Mouse (Mus musculus) liver, embryonic 14.5 days (tissue): ENCODE results near the gene Acp5. TPM values are rescaled to one million over a fixed set of nuclear protein-coding genes. Genes with fewer than 3 reads are reported as not detected.

Experiments used
- ATAC-seq: fragments of 200-750 bp; cut with Nextera tagmentation; 2 replicates; pipeline ENCODE4 v1.8.0; 2017; ENCODE audit warnings: moderate number of reproducible peaks, mild to moderate bottlenecking, moderate library complexity; ENCODE audit not compliant: insufficient read depth
- DNase-seq, 3 experiments: peaks; one replicate each; pipeline ENCODE4 v3.0.0-alpha.2; 2012 to 2013; ENCODE audit warnings: low read depth in 3 of 3, low spot score in 3 of 3
- H3K27ac ChIP-seq: fragments of 300-500 bp; sonication (generic); 2 replicates; pipeline ENCODE4 v1.5.1; 2014; ENCODE audit warnings: moderate library complexity, mild to moderate bottlenecking, control low read depth, inconsistent platforms
- H3K27me3 ChIP-seq: fragments of 300-500 bp; sonication (generic); 2 replicates; pipeline ENCODE4 v1.6.1; 2014; ENCODE audit warnings: mild to moderate bottlenecking, low read length, moderate library complexity; ENCODE audit not compliant: control insufficient read depth, insufficient read depth
- H3K36me3 ChIP-seq: fragments of 300-500 bp; sonication (generic); replicated peaks from 2 replicates; pipeline ENCODE4 v1.6.1; 2014; ENCODE audit warnings: low read depth; ENCODE audit not compliant: control insufficient read depth, insufficient read depth
- H3K4me1 ChIP-seq, 2 experiments: fragments of 200-500 bp in 1 of 2; fragments of 300-500 bp in 1 of 2; sonication (generic) in 1 of 2; replicated peaks; 2 replicates each; pipeline ENCODE4 v1.6.1; 2012 to 2014; ENCODE audit warnings: antibody characterized with exemption in 1 of 2, inconsistent platforms in 1 of 2, low read length in 1 of 2; ENCODE audit not compliant: control insufficient read depth in 2 of 2, insufficient read depth in 2 of 2
- H3K4me2 ChIP-seq: fragments of 300-500 bp; sonication (generic); 2 replicates; pipeline ENCODE4 v1.6.1; 2014; ENCODE audit warnings: low read depth, mild to moderate bottlenecking, control low read depth, moderate library complexity
- H3K4me3 ChIP-seq, 2 experiments: fragments of 200-500 bp in 1 of 2; fragments of 300-500 bp in 1 of 2; sonication (generic) in 1 of 2; 2 replicates each; pipeline ENCODE4 v1.5.1; 2012 to 2014; ENCODE audit warnings: low read depth in 2 of 2, low read length in 2 of 2, mild to moderate bottlenecking in 2 of 2, control low read depth in 1 of 2, inconsistent platforms in 1 of 2, moderate library complexity in 1 of 2; ENCODE audit not compliant: insufficient read depth in 1 of 2
- H3K9ac ChIP-seq: fragments of 300-500 bp; sonication (generic); replicated peaks from 2 replicates; pipeline ENCODE4 v1.6.1; 2014; ENCODE audit warnings: mild to moderate bottlenecking, control low read depth, moderate library complexity
- H3K9me3 ChIP-seq: fragments of 300-500 bp; sonication (generic); 2 replicates; pipeline ENCODE4 v1.6.1; 2016; ENCODE audit warnings: low read length, mixed read lengths; ENCODE audit not compliant: control insufficient read depth
- CTCF ChIP-seq: IDR thresholded peaks from 2 replicates; pipeline ENCODE4 v1.5.1; 2016; ENCODE audit warnings: antibody characterized with exemption, low read depth, control low read depth
- EP300 ChIP-seq: IDR thresholded peaks from 2 replicates; pipeline ENCODE4 v1.6.1; 2016; ENCODE audit warnings: antibody characterized with exemption, low read depth
- WGBS: fragments of 180-500 bp; shearing (Covaris S2); extraction: QIAGEN DNeasy Blood & Tissue Kit; methylation state at CpG from one replicate; pipeline ENCODE4 v1.1.7; 2014; ENCODE audit not compliant: insufficient replicate concordance; 5-methylcytosine and 5-hydroxymethylcytosine counted together
- polyA plus RNA-seq, 2 experiments: library from polyadenylated mRNA; depleted of rRNA in 1 of 2; stranded (reverse) in 1 of 2; unstranded in 1 of 2; fragments of >200 nt; fragmentation: Nextera tagmentation in 1 of 2; extraction: Ambion mirVana in 1 of 2; gene quantifications; 2 replicates each; pipeline versions ENCODE4 v1.2.1 to v1.2.3; 2012 to 2014

The Acp5 gene
- polyA plus RNA-seq, 2 experiments: 181 to 195 TPM

GRCm38 (mm10) chr9:22165964-22166363 lies 30.5 kb upstream of the Acp5 start:
- no peak overlapping the region for H3K27ac ChIP-seq
- no peak overlapping the region for H3K9ac ChIP-seq
- 38% methylated on average over 6 of the region's 6 CpGs for WGBS
- TF ChIP-seq EP300 (no peak), CTCF (no peak)
- no peak overlapping the region for H3K4me2 ChIP-seq
- no peaks in the 10 kb centered on the region for H3K4me1 ChIP-seq
- ATAC-seq (no peak), DNase-seq (no peak)
- no peaks in the 10 kb centered on the region for H3K36me3 ChIP-seq
- no peaks in the 10 kb centered on the region; the same call in 1 of the 2 replicates for H3K9me3 ChIP-seq
- H3K27me3 ChIP-seq: no peaks in the 10 kb centered on the region; the same call in 1 of the 2 replicates
- H3K4me3 ChIP-seq: no peak overlapping the region

GRCm38 (mm10) chr9:22164711-22165668 lies 29.5 kb upstream of the Acp5 start:
- Histone ChIP-seq H3K4me2 (peak overlapping the region; percentile 67), H3K4me3 (peak overlapping the region; percentile 26 to 43), H3K27ac (no peak overlapping the region), H3K4me1 (no peaks in the 10 kb centered on the region), H3K9me3 (no peaks in the 10 kb centered on the region; the same call in 1 of the 2 replicates), H3K27me3 (no peaks in the 10 kb centered on the region; the same call in 1 of the 2 replicates), H3K36me3 (no peaks in the 10 kb centered on the region), H3K9ac (no peak overlapping the region)
- DNase-seq (no peak), ATAC-seq (peak; percentile 47; the same call in 1 of the 2 replicates)
- TF ChIP-seq EP300: no peak
- no peak for TF ChIP-seq CTCF
- WGBS: 2% methylated on average over 53 of the region's 54 CpGs

DNA sequence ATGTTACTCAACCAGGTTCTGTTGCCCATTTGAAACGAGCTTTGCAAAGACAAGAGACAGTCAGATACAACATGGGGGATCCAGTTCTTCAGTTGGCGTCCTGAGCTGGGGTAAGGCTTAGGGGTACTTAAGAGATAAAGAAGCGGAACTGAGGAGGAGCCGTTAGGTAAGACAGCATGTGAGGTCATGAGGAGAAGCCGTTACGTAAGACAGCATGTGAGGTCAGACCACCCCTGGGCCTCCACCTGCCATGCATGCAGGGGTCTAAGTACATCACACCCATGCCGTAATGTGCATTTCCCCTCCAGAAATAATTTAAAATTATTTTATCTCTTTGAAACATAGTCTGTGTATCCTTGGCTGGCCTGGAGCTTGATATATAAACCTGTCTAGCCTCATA lies 27.4 kb upstream of the Acp5 start:
- no peaks in the 10 kb centered on the region; the same call in 1 of the 2 replicates for H3K9me3 ChIP-seq
- no peak for ATAC-seq
- 71% methylated on average over 7 of the region's 7 CpGs for WGBS
- no peaks in the 10 kb centered on the region for H3K36me3 ChIP-seq
- DNase-seq: no peak
- TF ChIP-seq EP300: no peak
- TF ChIP-seq CTCF: no peak
- no peaks in the 10 kb centered on the region; the same call in 1 of the 2 replicates for H3K27me3 ChIP-seq
- no peak overlapping the region for H3K9ac ChIP-seq
- H3K4me1 ChIP-seq: no peaks in the 10 kb centered on the region
- H3K4me2 ChIP-seq: no peak overlapping the region
- H3K4me3 ChIP-seq: no peak overlapping the region
- no peak overlapping the region for H3K27ac ChIP-seq

DNA sequence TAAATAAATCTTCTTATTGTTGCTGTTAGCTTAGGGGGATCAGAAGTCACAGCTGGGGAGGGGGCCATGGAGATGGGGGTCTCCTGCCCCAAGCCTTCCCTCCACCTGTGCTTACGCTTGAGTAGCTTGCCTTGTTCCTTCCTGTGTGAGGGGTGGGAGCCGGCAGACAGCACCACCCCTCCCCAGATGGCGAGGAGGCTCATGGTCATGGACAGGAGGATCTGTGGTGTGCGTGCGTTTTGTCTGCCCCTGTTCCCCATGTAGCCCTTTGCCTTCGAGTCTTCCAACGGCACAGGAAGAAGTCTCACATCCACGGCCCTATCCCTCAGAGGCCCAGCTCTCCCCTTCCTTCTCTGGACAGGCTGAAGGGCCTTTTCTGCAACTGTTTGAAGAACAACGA lies 26.8 kb upstream of the Acp5 start:
- no peak overlapping the region for H3K9ac ChIP-seq
- no peaks in the 10 kb centered on the region for H3K36me3 ChIP-seq
- no peak overlapping the region for H3K4me2 ChIP-seq
- TF ChIP-seq CTCF: no peak
- TF ChIP-seq EP300: no peak
- H3K27me3 ChIP-seq: no peaks in the 10 kb centered on the region; the same call in 1 of the 2 replicates
- 63% methylated on average over 9 of the region's 9 CpGs for WGBS
- no peak overlapping the region for H3K4me3 ChIP-seq
- H3K9me3 ChIP-seq: no peaks in the 10 kb centered on the region; the same call in 1 of the 2 replicates
- no peak overlapping the region for H3K27ac ChIP-seq
- DNase-seq (no peak), ATAC-seq (no peak)
- peaks cover 4% of the 10 kb centered on the region in 2 experiments; a peak in 3 of 4 replicates for H3K4me1 ChIP-seq

GRCm38 (mm10) chr9:22161299-22161698 lies 25.8 kb upstream of the Acp5 start:
- ATAC-seq: no peak
- Histone ChIP-seq H3K4me1 (peaks cover 4 to 6% of the 10 kb centered on the region in 2 experiments; a peak in 3 of 4 replicates), H3K4me3 (no peak overlapping the region), H3K36me3 (no peaks in the 10 kb centered on the region), H3K4me2 (no peak overlapping the region), H3K27ac (no peak overlapping the region), H3K27me3 (no peaks in the 10 kb centered on the region; the same call in 1 of the 2 replicates), H3K9me3 (no peaks in the 10 kb centered on the region), H3K9ac (no peak overlapping the region)
- TF ChIP-seq EP300: no peak
- no peak for TF ChIP-seq CTCF
- DNase-seq: no peak
- 44% methylated on average over 6 of the region's 6 CpGs for WGBS
